Mouse (Mus musculus) midbrain, embryonic 10.5 days (tissue): Measurements from ENCODE around the gene Cask. TPM values are rescaled to one million over a fixed set of nuclear protein-coding genes. Genes with fewer than 3 reads are reported as not detected.

Source experiments
- DNase-seq: peaks from one replicate; pipeline ENCODE4 v3.0.0-alpha.2; 2017; ENCODE audit warnings: low spot score
- H3K27ac ChIP-seq: fragments of 300-500 bp; sonication (generic); replicated peaks from 2 replicates; pipeline ENCODE4 v1.5.1; 2016; ENCODE audit warnings: mild to moderate bottlenecking
- H3K27me3 ChIP-seq: fragments of 300-500 bp; sonication (generic); 2 replicates; pipeline ENCODE4 v1.6.1; 2016; ENCODE audit warnings: low read depth, mild to moderate bottlenecking; ENCODE audit not compliant: poor library complexity, severe bottlenecking
- H3K36me3 ChIP-seq: fragments of 300-500 bp; sonication (generic); 2 replicates; pipeline ENCODE4 v1.6.1; 2016; ENCODE audit warnings: mild to moderate bottlenecking, moderate library complexity
- H3K4me1 ChIP-seq: fragments of 300-500 bp; sonication (generic); 2 replicates; pipeline ENCODE4 v1.6.1; 2016
- H3K4me3 ChIP-seq: fragments of 300-500 bp; sonication (generic); 2 replicates; pipeline ENCODE4 v1.5.1; 2016; ENCODE audit warnings: mild to moderate bottlenecking, moderate library complexity
- H3K9me3 ChIP-seq: fragments of 300-500 bp; sonication (generic); replicated peaks from 2 replicates; pipeline ENCODE4 v1.6.1; 2016; ENCODE audit warnings: mild to moderate bottlenecking
- WGBS: fragments of 180-500 bp; shearing (Covaris S2); methylation state at CpG from one replicate; pipeline ENCODE4 v1.1.7; 2016; 5-methylcytosine and 5-hydroxymethylcytosine counted together
- polyA plus RNA-seq: library from polyadenylated mRNA; unstranded; fragments of >200 nt; fragmentation: Nextera tagmentation; extraction: Ambion mirVana; gene quantifications from 2 replicates; pipeline ENCODE4 v1.2.1, GENCODE M21; 2016

The Cask gene
- polyA plus RNA-seq, 1 experiment from 2014 or later, result 12.4 TPM

- H3K27me3 ChIP-seq, result peaks cover 66% of the 10 kb centered on the region
- 80% methylated on average over 3 of the region's 3 CpGs for WGBS
Observed at GRCm38 (mm10) chrX:13490941-13491340, 360.2 kb downstream of the Cask start.

GRCm38 (mm10) chrX:13489761-13490160 is 361.4 kb downstream of the Cask start:
- Histone ChIP-seq H3K36me3 (no peaks in the 10 kb centered on the region), H3K27ac (no peak overlapping the region), H3K27me3 (peaks cover 66% of the 10 kb centered on the region), H3K4me3 (no peak overlapping the region), H3K4me1 (no peaks in the 10 kb centered on the region), H3K9me3 (peaks cover 22% of the 10 kb centered on the region)
- no peak for DNase-seq
- WGBS, result 91% methylated on average over 1 of the region's 1 CpGs

More at GRCm38 (mm10) chrX:13490941-13491340, 360.2 kb downstream of the Cask start:
- Histone ChIP-seq H3K9me3 (peaks cover 18% of the 10 kb centered on the region), H3K27ac (no peak overlapping the region), H3K4me1 (no peaks in the 10 kb centered on the region), H3K36me3 (no peaks in the 10 kb centered on the region), H3K4me3 (no peak overlapping the region)
- no peak for DNase-seq

- Histone ChIP-seq H3K36me3 (no peaks in the 10 kb centered on the region), H3K4me1 (no peaks in the 10 kb centered on the region), H3K27me3 (peaks cover 61% of the 10 kb centered on the region), H3K27ac (no peak overlapping the region), H3K9me3 (peaks cover 22% of the 10 kb centered on the region), H3K4me3 (no peak overlapping the region)
- DNase-seq, result no peak
- 86% methylated on average over 3 of the region's 3 CpGs for WGBS
Observed at GRCm38 (mm10) chrX:13489001-13489400, 362.2 kb downstream of the Cask start.

GRCm38 (mm10) chrX:13484447-13484846 is 366.7 kb downstream of the Cask start:
- H3K36me3 ChIP-seq, result no peaks in the 10 kb centered on the region
- no peak overlapping the region for H3K4me3 ChIP-seq

GRCm38 (mm10) chrX:13482576-13482975 is 368.6 kb downstream of the Cask start:
- Histone ChIP-seq H3K4me3 (no peak overlapping the region), H3K27ac (no peak overlapping the region), H3K9me3 (peaks cover 20% of the 10 kb centered on the region), H3K27me3 (peaks cover 66% of the 10 kb centered on the region), H3K36me3 (no peaks in the 10 kb centered on the region), H3K4me1 (no peaks in the 10 kb centered on the region)
- WGBS, result 85% methylated on average over 1 of the region's 1 CpGs
- DNase-seq, result no peak

More at GRCm38 (mm10) chrX:13484447-13484846, 366.7 kb downstream of the Cask start:
- peaks cover 53% of the 10 kb centered on the region for H3K27me3 ChIP-seq
- H3K9me3 ChIP-seq, result peaks cover 22% of the 10 kb centered on the region
- no peak for DNase-seq
- no peaks in the 10 kb centered on the region for H3K4me1 ChIP-seq
- H3K27ac ChIP-seq, result no peak overlapping the region

DNA sequence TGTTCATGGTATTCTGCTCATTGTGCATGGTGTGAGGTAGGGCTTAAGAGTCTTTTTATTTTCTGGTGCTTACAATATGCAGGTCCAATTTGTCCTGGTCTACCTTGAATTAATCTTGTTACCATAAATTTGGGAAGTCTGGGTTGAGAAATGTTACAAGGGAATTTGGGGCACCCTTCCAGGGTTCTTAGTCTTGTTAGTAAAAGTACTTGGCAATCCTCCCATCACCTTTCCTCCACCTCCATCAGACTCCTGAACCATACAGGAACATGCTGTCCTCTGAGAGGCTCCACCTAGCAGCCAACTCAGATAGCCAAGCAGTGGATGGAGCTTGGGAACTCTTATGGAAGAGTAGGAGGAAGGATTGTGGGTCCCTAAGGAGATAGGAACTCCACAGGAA is 371.6 kb downstream of the Cask start:
- DNase-seq, result no peak
- H3K36me3 ChIP-seq, result no peaks in the 10 kb centered on the region
- H3K27ac ChIP-seq, result no peak overlapping the region
- no peaks in the 10 kb centered on the region for H3K9me3 ChIP-seq
- peaks cover 65% of the 10 kb centered on the region for H3K27me3 ChIP-seq
- H3K4me1 ChIP-seq, result no peaks in the 10 kb centered on the region
- no peak overlapping the region for H3K4me3 ChIP-seq

GRCm38 (mm10) chrX:13478298-13478697 is 372.9 kb downstream of the Cask start:
- Histone ChIP-seq H3K4me1 (no peaks in the 10 kb centered on the region), H3K27ac (no peak overlapping the region), H3K4me3 (no peak overlapping the region), H3K27me3 (peaks cover 74% of the 10 kb centered on the region), H3K9me3 (no peaks in the 10 kb centered on the region), H3K36me3 (no peaks in the 10 kb centered on the region)
- WGBS, result 70% methylated on average over 5 of the region's 5 CpGs
- DNase-seq, result no peak

- no peak for DNase-seq
- whole genome bisulfite sequencing, result 75% methylated on average over 2 of the region's 2 CpGs
- Histone ChIP-seq H3K4me1 (no peaks in the 10 kb centered on the region), H3K27me3 (peaks cover 78% of the 10 kb centered on the region), H3K27ac (no peak overlapping the region), H3K4me3 (no peak overlapping the region), H3K36me3 (no peaks in the 10 kb centered on the region), H3K9me3 (no peaks in the 10 kb centered on the region)
Observed at GRCm38 (mm10) chrX:13477596-13477995, 373.6 kb downstream of the Cask start.

GRCm38 (mm10) chrX:13475382-13475781 is 375.8 kb downstream of the Cask start:
- no peak for DNase-seq
- peaks cover 84% of the 10 kb centered on the region for H3K27me3 ChIP-seq
- no peak overlapping the region for H3K27ac ChIP-seq
- no peak overlapping the region for H3K4me3 ChIP-seq
- H3K9me3 ChIP-seq, result no peaks in the 10 kb centered on the region
- no peaks in the 10 kb centered on the region for H3K4me1 ChIP-seq
- 76% methylated on average over 1 of the region's 1 CpGs for WGBS
- no peaks in the 10 kb centered on the region for H3K36me3 ChIP-seq

- Histone ChIP-seq H3K27ac (no peak overlapping the region), H3K9me3 (no peaks in the 10 kb centered on the region), H3K4me3 (no peak overlapping the region), H3K36me3 (no peaks in the 10 kb centered on the region), H3K4me1 (no peaks in the 10 kb centered on the region), H3K27me3 (peaks cover 85% of the 10 kb centered on the region)
- WGBS, result 87% methylated on average over 4 of the region's 4 CpGs
- no peak for DNase-seq
Observed at GRCm38 (mm10) chrX:13472751-13473225, 378.4 kb downstream of the Cask start.

GRCm38 (mm10) chrX:13471925-13472324 is 379.2 kb downstream of the Cask start:
- Histone ChIP-seq H3K4me3 (no peak overlapping the region), H3K4me1 (no peaks in the 10 kb centered on the region), H3K27ac (no peak overlapping the region), H3K36me3 (no peaks in the 10 kb centered on the region), H3K9me3 (no peaks in the 10 kb centered on the region), H3K27me3 (peaks cover 85% of the 10 kb centered on the region)
- no peak for DNase-seq
- WGBS, result 80% methylated on average over 3 of the region's 3 CpGs

GRCm38 (mm10) chrX:13469160-13470116 is 381.7 kb downstream of the Cask start:
- H3K27me3 ChIP-seq, result peaks cover 88% of the 10 kb centered on the region

GRCm38 (mm10) chrX:13467121-13467571 is 384.0 kb downstream of the Cask start:
- Histone ChIP-seq H3K9me3 (no peaks in the 10 kb centered on the region), H3K27ac (no peak overlapping the region), H3K36me3 (no peaks in the 10 kb centered on the region), H3K27me3 (peaks cover 86% of the 10 kb centered on the region), H3K4me1 (no peaks in the 10 kb centered on the region), H3K4me3 (no peak overlapping the region)
- no peak for DNase-seq
- WGBS, result 84% methylated on average over 6 of the region's 6 CpGs

More at GRCm38 (mm10) chrX:13469160-13470116, 381.7 kb downstream of the Cask start:
- H3K4me1 ChIP-seq, result no peaks in the 10 kb centered on the region
- H3K36me3 ChIP-seq, result no peaks in the 10 kb centered on the region
- no peak overlapping the region for H3K27ac ChIP-seq
- no peak overlapping the region for H3K4me3 ChIP-seq
- no peak for DNase-seq
- WGBS, result 80% methylated on average over 9 of the region's 9 CpGs
- no peaks in the 10 kb centered on the region for H3K9me3 ChIP-seq
